Mouse (Mus musculus) small intestine, adult 2 months (tissue): ENCODE results near the gene Cnp. TPM values are rescaled to one million over a fixed set of nuclear protein-coding genes. Genes with fewer than 3 reads are reported as not detected.
A peak's percentile ranks its signal among the peaks of the same experiment; 100 is the strongest.

Experiments used
- H3K27ac ChIP-seq: fragments of 200-500 bp; 2 replicates; pipeline ENCODE4 v1.5.1; 2012; ENCODE audit warnings: low read depth, low read length, control low read depth, inconsistent platforms; ENCODE audit not compliant: insufficient read depth
- H3K27me3 ChIP-seq: fragments of 200-500 bp; 2 replicates; pipeline ENCODE4 v1.6.1; 2012; ENCODE audit warnings: mild to moderate bottlenecking, moderate library complexity, low read length, inconsistent platforms; ENCODE audit not compliant: control insufficient read depth, insufficient read depth
- H3K36me3 ChIP-seq: fragments of 200-500 bp; 2 replicates; pipeline ENCODE4 v1.6.1; 2012; ENCODE audit warnings: mild to moderate bottlenecking, low read length, control low read depth, inconsistent platforms; ENCODE audit not compliant: control insufficient read depth, insufficient read depth
- H3K4me1 ChIP-seq: fragments of 200-500 bp; 2 replicates; pipeline ENCODE4 v1.6.1; 2012; ENCODE audit warnings: low read length, inconsistent platforms, mixed read lengths; ENCODE audit not compliant: control insufficient read depth, insufficient read depth, insufficient read length
- H3K4me3 ChIP-seq: fragments of 200-500 bp; 2 replicates; pipeline ENCODE4 v1.5.1; 2012; ENCODE audit warnings: low read depth, mild to moderate bottlenecking, control low read depth, inconsistent platforms, low read length, moderate library complexity
- CTCF ChIP-seq: fragments of 200-500 bp; IDR thresholded peaks from 2 replicates; pipeline ENCODE4 v1.5.1; 2012; ENCODE audit warnings: low read depth, mild to moderate bottlenecking, control low read depth, inconsistent platforms, low read length, moderate library complexity, mixed read lengths; ENCODE audit not compliant: insufficient replicate concordance, insufficient read length; ENCODE audit errors: extremely low read depth
- POLR2A ChIP-seq: fragments of 200-500 bp; IDR thresholded peaks from 2 replicates; pipeline ENCODE4 v1.6.1; 2012; ENCODE audit warnings: low read depth, mild to moderate bottlenecking, control low read depth, inconsistent platforms, low read length, moderate library complexity
- WGBS: fragments of 180-500 bp; shearing (Covaris S2); methylation state at CpG from one replicate; pipeline ENCODE4 v1.1.7; 2018; 5-methylcytosine and 5-hydroxymethylcytosine counted together
- polyA plus RNA-seq: library from polyadenylated mRNA; depleted of rRNA; stranded (reverse); fragments of >200 nt; gene quantifications from 2 replicates; pipeline ENCODE4 v1.2.3, GENCODE M21; 2012

Cnp gene
- polyA plus RNA-seq, 1 experiment = 19.4 TPM

DNA sequence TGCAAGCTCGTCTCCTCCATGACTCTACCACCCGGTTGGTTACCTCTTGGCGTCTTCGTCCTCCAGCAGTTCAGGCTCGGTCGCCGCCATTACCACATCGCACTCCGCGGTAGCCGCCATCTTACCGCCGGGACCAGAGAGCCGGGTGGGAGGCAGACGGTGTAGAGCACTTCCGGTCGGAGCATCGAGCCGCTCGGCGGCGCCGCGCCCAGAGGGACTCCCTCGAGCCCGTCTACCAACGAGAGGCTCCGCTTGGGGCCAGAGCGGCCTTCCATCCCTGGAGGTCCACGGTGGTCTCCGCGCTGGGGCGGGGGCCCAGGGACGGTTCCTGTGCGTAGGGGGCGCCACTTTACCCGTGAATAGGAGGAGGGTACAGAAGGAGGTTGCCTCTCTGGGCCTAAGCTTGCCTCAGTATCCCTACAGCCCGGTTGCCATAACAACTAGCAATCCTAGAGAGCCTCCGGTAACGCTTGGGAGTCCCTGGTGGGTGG is 44.8 kb downstream of the Cnp start:
- WGBS = under 1% methylated on average over 40 of the region's 40 CpGs

DNA sequence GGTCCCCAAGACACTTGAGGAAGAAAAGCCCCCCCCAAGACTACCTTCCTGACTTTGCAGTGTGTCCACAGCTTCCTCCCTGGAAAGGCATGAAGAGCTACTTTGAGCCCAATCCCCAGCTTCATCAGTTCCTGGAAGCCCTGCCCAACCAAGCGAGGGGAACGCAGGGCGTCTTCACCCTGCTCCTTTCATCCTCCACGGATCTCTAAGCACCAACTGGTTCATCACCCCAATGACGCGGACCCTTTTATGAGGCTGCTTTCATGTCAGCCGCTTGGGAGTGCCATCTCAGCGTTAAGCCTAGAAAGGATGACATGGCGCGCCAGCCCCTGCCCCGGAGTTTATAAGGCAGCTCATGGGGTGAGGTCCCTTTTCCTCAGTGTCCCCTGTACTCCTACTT is 45.3 kb downstream of the Cnp start, which contains the start of gene Dnajc7:
Gene Dnajc7 (minus strand): TSS at position 187 of the 400 bp plus-strand sequence.
- peaks cover 16% of the 10 kb centered on the region; the same call in 1 of the 2 replicates for H3K4me1 ChIP-seq
- H3K27me3 ChIP-seq = no peaks in the 10 kb centered on the region
- peak within 1 kb of the TSS; percentile 92 for H3K4me3 ChIP-seq
- H3K36me3 ChIP-seq = peaks cover 11% of the 10 kb centered on the region
- TF ChIP-seq POLR2A (no peak), CTCF (no peak)
- 8% methylated on average over 11 of the region's 11 CpGs for WGBS
- H3K27ac ChIP-seq = peak within 1 kb of the TSS; percentile 94

More for the DNA sequence above, 44.8 kb downstream of the Cnp start:
- H3K36me3 ChIP-seq = peaks cover 7% of the 10 kb centered on the region
- peak overlapping the region; percentile 94 for H3K27ac ChIP-seq
- peaks cover 11% of the 10 kb centered on the region; the same call in 1 of the 2 replicates for H3K4me1 ChIP-seq
- no peaks in the 10 kb centered on the region for H3K27me3 ChIP-seq
- TF ChIP-seq POLR2A (peak; percentile 72; the same call in 1 of the 2 replicates), CTCF (no peak)
- peak overlapping the region; percentile 92 for H3K4me3 ChIP-seq

DNA sequence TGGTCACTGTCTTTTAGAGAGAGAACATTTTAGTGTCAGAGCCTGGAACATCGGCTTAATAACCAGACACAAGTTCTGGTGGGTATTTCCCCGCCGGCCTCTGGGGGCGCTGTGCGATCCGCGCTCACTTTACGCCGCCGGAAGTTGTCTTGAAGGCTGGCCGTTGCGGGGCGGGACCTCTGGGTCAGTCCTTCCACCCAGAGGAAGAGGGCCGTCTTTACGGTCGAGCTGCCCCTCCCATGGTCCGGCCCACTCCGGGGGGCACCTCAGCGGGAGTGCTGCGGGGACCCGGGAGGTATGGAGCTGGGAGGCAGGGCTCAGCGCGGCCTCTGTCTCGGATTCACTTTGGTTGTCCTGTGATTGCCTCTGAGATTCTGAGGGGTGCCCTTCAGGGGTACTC is 48.0 kb downstream of the Cnp start:
- Histone ChIP-seq H3K27ac (peak overlapping the region; percentile 92), H3K4me1 (peaks cover 26% of the 10 kb centered on the region), H3K36me3 (peaks cover 21% of the 10 kb centered on the region), H3K27me3 (no peaks in the 10 kb centered on the region), H3K4me3 (peak overlapping the region; percentile 90)
- WGBS = under 1% methylated on average over 24 of the region's 24 CpGs
- TF ChIP-seq POLR2A (peak; percentile 91), CTCF (peak; percentile 91)

DNA sequence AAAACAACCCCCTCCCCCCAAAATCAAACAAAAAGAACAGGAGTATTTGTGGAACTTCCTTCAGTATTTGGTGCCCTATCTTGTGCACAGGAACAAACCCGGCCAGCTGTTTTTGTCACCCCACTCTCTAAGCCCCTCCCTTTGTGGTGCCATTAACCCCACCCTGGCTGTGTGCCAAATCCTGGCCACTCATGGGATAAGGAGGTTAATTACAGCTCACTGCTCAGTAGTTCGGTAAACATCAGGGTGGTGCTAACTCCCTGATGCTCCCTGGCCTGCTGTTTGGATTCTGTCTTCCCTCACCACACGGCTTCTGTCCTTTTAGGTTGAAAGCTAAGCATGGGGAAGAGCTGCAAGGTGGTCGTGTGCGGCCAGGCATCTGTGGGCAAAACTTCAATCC is 49.2 kb downstream of the Cnp start:
- Histone ChIP-seq H3K4me3 (peak overlapping the region; percentile 61), H3K27ac (peak overlapping the region; percentile 79), H3K36me3 (peaks cover 21% of the 10 kb centered on the region), H3K27me3 (no peaks in the 10 kb centered on the region), H3K4me1 (peaks cover 26% of the 10 kb centered on the region)
- peak; percentile 33; the same call in 1 of the 2 replicates for TF ChIP-seq POLR2A
- TF ChIP-seq CTCF = no peak
- WGBS = 24% methylated on average over 5 of the region's 5 CpGs

DNA sequence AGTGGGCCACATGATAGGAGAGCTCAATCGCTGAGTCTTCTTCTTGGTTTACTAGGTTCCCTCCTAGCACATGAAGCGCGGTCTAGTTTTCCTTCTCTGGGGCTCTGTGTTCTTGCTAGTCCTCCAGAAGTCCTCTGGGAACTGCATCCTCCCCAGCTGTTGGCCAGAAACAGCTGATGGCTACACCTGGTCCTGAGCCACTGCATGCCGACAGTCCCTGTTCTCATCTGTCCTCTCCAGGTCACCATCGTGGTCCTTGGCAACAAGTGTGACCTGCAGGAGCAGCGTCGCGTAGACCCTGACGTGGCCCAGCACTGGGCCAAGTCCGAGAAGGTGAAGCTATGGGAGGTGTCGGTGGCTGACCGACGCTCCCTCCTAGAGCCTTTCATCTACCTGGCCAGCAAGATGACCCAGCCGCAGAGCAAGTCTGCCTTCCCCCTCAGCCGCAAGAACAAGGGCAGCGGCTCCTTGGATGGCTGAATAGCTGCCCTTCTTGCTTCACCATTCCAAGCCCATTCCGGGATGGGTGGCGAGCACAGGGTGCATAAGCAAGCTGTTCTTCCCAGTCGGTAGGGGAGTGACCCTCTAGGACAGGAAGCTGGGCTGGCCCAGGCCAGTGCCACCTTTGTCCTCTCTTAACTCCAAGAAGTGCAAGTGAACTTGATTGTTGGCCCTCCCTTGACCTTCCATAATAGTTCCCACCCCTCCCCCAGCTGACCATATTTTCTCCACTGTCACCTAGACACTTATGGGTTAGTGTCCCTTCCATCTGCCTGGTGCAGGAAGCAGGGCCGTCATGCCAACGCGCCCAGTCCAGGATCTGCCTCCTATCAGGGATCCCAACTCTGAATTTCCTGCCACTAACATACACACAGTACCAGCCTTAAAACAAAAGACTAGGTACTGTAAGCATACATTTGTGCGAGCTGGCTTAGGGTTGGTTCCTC is 51.3 kb downstream of the Cnp start:
- Histone ChIP-seq H3K27ac (peak overlapping the region; percentile 95), H3K4me1 (peaks cover 26% of the 10 kb centered on the region), H3K4me3 (no peak overlapping the region), H3K36me3 (peaks cover 21% of the 10 kb centered on the region), H3K27me3 (no peaks in the 10 kb centered on the region)
- 89% methylated on average over 23 of the region's 23 CpGs for WGBS
- TF ChIP-seq POLR2A = no peak
- TF ChIP-seq CTCF = no peak

DNA sequence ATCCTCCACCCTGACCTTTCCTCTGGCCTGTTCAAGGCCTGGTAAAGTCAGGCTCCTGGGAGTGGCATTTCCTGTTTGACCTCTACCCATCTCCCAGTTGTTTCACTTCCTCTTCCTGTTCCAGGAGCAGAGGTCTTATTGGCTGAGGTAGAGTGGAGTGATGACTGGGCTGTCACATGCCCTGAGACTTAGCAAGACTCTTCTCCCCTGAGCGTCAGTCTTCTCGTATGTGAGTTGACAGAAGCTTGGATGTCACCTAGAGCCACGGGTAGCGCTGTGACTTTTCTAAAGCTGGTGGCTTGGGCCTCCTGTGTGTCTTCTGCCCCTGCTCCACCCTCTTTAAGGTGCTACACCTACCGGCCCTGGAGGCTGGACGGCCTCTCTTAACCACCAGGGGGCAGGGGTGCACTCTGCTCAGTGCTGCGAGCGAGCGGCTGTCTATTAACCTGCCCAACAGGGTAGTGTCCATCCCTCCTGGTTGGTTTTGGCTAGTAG is 52.0 kb downstream of the Cnp start:
- Histone ChIP-seq H3K4me3 (peak overlapping the region; percentile 44), H3K4me1 (peaks cover 26% of the 10 kb centered on the region), H3K36me3 (peaks cover 21% of the 10 kb centered on the region), H3K27ac (peak overlapping the region; percentile 95), H3K27me3 (no peaks in the 10 kb centered on the region)
- TF ChIP-seq POLR2A (peak; percentile 25; the same call in 1 of the 2 replicates), CTCF (peak; percentile 95)
- 20% methylated on average over 9 of the region's 9 CpGs for WGBS

DNA sequence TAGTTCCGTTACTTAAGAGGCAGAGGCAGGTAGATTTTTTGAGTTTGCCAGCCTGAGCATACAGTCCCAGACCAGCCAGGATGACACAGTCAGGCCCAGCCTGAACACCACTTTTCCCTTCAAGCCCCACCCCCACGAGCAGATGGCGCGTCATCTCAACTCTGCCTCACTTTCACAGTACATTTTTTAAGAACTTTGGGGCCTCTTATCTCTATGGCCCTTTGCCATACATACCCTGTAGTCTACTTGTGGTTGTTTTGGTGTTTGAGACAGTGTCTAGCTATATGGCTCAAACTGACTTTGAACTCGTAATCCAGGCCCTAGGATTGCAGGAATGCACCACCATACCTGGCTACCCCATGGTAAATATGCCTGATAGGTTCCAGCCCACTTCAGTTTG is 53.4 kb downstream of the Cnp start:
- TF ChIP-seq POLR2A (no peak), CTCF (no peak)
- H3K27me3 ChIP-seq = no peaks in the 10 kb centered on the region
- H3K36me3 ChIP-seq = peaks cover 21% of the 10 kb centered on the region
- H3K4me3 ChIP-seq = no peak overlapping the region
- peaks cover 26% of the 10 kb centered on the region for H3K4me1 ChIP-seq
- WGBS = 91% methylated on average over 5 of the region's 5 CpGs
- no peak overlapping the region for H3K27ac ChIP-seq
